Mouse (Mus musculus): ENCODE measurements around the gene Olfr969. TPM values are rescaled to one million over a fixed set of nuclear protein-coding genes. Genes with fewer than 3 reads are reported as not detected.
"Not testable (repeated sequence)": the region's sequence is repeated elsewhere in the genome, so short reads cannot be mapped to it uniquely, and the experiment has no call there.

The Olfr969 gene
- polyA plus RNA-seq (2012; rRNA removed): not detected in 2 replicates

- H3K4me1 ChIP-seq (ENCODE audit: control insufficient read depth, insufficient read depth, low read length): no peaks in the 10 kb centered on the region
- no peaks in the 10 kb centered on the region for H3K36me3 ChIP-seq (ENCODE audit: control insufficient read depth, insufficient read depth, low read length)
- H3K27me3 ChIP-seq (replicated peaks; ENCODE audit: control insufficient read depth, insufficient read depth, low read length): no peaks in the 10 kb centered on the region
- WGBS: 59% methylated on average over 2 of the region's 2 CpGs
- H3K27ac ChIP-seq (ENCODE audit: insufficient read depth, low read depth, low read length): no peak within 1 kb of the TSS
- no peak for DNase-seq
- no peak within 1 kb of the TSS for H3K4me3 ChIP-seq (ENCODE audit: insufficient read depth, low read depth, low read length)
- no peak for TF ChIP-seq POLR2A (IDR thresholded peaks at IDR 0.05; ENCODE audit: low read depth, low read length)
- TF ChIP-seq CTCF (conservative IDR thresholded peaks at IDR 0.05; ENCODE audit: insufficient read depth, insufficient read length, low read depth, low read length): no peak
Measured at GRCm38 (mm10) chr9:39790558-39790957, at the start of gene Olfr969. Gene Olfr969 (plus strand): TSS chr9:39790945.

GRCm38 (mm10) chr9:39745949-39746348, 44.8 kb upstream of the Olfr969 start, which contains the start of gene Olfr967:
Gene Olfr967 (plus strand): TSS chr9:39746249.
- Histone ChIP-seq H3K36me3 (ENCODE audit: control insufficient read depth, insufficient read depth, low read length) (no peaks in the 10 kb centered on the region), H3K27me3 (replicated peaks; ENCODE audit: control insufficient read depth, insufficient read depth, low read length) (no peaks in the 10 kb centered on the region), H3K4me1 (ENCODE audit: control insufficient read depth, insufficient read depth, low read length) (no peaks in the 10 kb centered on the region), H3K27ac (ENCODE audit: insufficient read depth, low read depth, low read length) (no peak within 1 kb of the TSS), H3K4me3 (ENCODE audit: insufficient read depth, low read depth, low read length) (no peak within 1 kb of the TSS)
- TF ChIP-seq CTCF (conservative IDR thresholded peaks at IDR 0.05; ENCODE audit: insufficient read depth, insufficient read length, low read depth, low read length): no peak
- no peak for TF ChIP-seq POLR2A (IDR thresholded peaks at IDR 0.05; ENCODE audit: low read depth, low read length)
- DNase-seq: no peak

GRCm38 (mm10) chr9:39746428-39746827, 44.3 kb upstream of the Olfr969 start:
- DNase-seq: no peak
- Histone ChIP-seq H3K27me3 (replicated peaks; ENCODE audit: control insufficient read depth, insufficient read depth, low read length) (no peaks in the 10 kb centered on the region), H3K4me3 (ENCODE audit: insufficient read depth, low read depth, low read length) (no peak overlapping the region), H3K27ac (ENCODE audit: insufficient read depth, low read depth, low read length) (no peak overlapping the region), H3K36me3 (ENCODE audit: control insufficient read depth, insufficient read depth, low read length) (no peaks in the 10 kb centered on the region), H3K4me1 (ENCODE audit: control insufficient read depth, insufficient read depth, low read length) (no peaks in the 10 kb centered on the region)
- TF ChIP-seq POLR2A (IDR thresholded peaks at IDR 0.05; ENCODE audit: low read depth, low read length): no peak
- no peak for TF ChIP-seq CTCF (conservative IDR thresholded peaks at IDR 0.05; ENCODE audit: insufficient read depth, insufficient read length, low read depth, low read length)
- WGBS: 93% methylated on average over 1 of the region's 1 CpGs

GRCm38 (mm10) chr9:39783153-39783552, 7.6 kb upstream of the Olfr969 start, which contains the start of gene Olfr968:
Gene Olfr968 (minus strand): TSS chr9:39783253.
- Histone ChIP-seq H3K36me3 (ENCODE audit: control insufficient read depth, insufficient read depth, low read length) (no peaks in the 10 kb centered on the region), H3K27ac (ENCODE audit: insufficient read depth, low read depth, low read length) (no peak within 1 kb of the TSS), H3K4me1 (ENCODE audit: control insufficient read depth, insufficient read depth, low read length) (no peaks in the 10 kb centered on the region), H3K4me3 (ENCODE audit: insufficient read depth, low read depth, low read length) (no peak within 1 kb of the TSS), H3K27me3 (replicated peaks; ENCODE audit: control insufficient read depth, insufficient read depth, low read length) (no peaks in the 10 kb centered on the region)
- DNase-seq: no peak
- WGBS: 73% methylated on average over 1 of the region's 1 CpGs
- TF ChIP-seq POLR2A (IDR thresholded peaks at IDR 0.05; ENCODE audit: low read depth, low read length): no peak
- no peak for TF ChIP-seq CTCF (conservative IDR thresholded peaks at IDR 0.05; ENCODE audit: insufficient read depth, insufficient read length, low read depth, low read length)

GRCm38 (mm10) chr9:39808560-39808959, 17.8 kb downstream of the Olfr969 start, which contains the start of gene Olfr970:
Gene Olfr970 (plus strand): TSS chr9:39808860.
- DNase-seq: no peak
- H3K27me3 ChIP-seq (replicated peaks; ENCODE audit: control insufficient read depth, insufficient read depth, low read length): no peaks in the 10 kb centered on the region
- TF ChIP-seq POLR2A (IDR thresholded peaks at IDR 0.05; ENCODE audit: low read depth, low read length): no peak
- TF ChIP-seq CTCF (conservative IDR thresholded peaks at IDR 0.05; ENCODE audit: insufficient read depth, insufficient read length, low read depth, low read length): no peak
- no peak within 1 kb of the TSS for H3K27ac ChIP-seq (ENCODE audit: insufficient read depth, low read depth, low read length)
- no peaks in the 10 kb centered on the region for H3K4me1 ChIP-seq (ENCODE audit: control insufficient read depth, insufficient read depth, low read length)
- WGBS: 74% methylated on average over 4 of the region's 4 CpGs
- no peaks in the 10 kb centered on the region for H3K36me3 ChIP-seq (ENCODE audit: control insufficient read depth, insufficient read depth, low read length)
- no peak within 1 kb of the TSS for H3K4me3 ChIP-seq (ENCODE audit: insufficient read depth, low read depth, low read length)

- not testable (repeated sequence) for DNase-seq; H3K4me3 ChIP-seq (ENCODE audit: insufficient read depth, low read depth, low read length); H3K27ac ChIP-seq (ENCODE audit: insufficient read depth, low read depth, low read length); H3K27me3 ChIP-seq (replicated peaks; ENCODE audit: control insufficient read depth, insufficient read depth, low read length); H3K36me3 ChIP-seq (ENCODE audit: control insufficient read depth, insufficient read depth, low read length); H3K4me1 ChIP-seq (ENCODE audit: control insufficient read depth, insufficient read depth, low read length)
- WGBS: 91% methylated on average over 2 of the region's 2 CpGs
Measured at GRCm38 (mm10) chr9:39836576-39836975, 45.8 kb downstream of the Olfr969 start, which contains the start of gene Olfr971. Gene Olfr971 (plus strand): TSS chr9:39836876.

Other genes with a start within 250 kb of the Olfr969 start
- not detected in 2 replicates for gene Olfr958, start 236.9 kb upstream of the Olfr969 start, polyA plus RNA-seq (2012; rRNA removed)
- not detected in 2 replicates for gene Olfr959, start 215.4 kb upstream of the Olfr969 start, polyA plus RNA-seq (2012; rRNA removed)
- 0.27 and 0.31 TPM in 2 replicates for gene AW551984, start 186.5 kb upstream of the Olfr969 start, polyA plus RNA-seq (2012; rRNA removed)
- not detected in 2 replicates for gene Olfr148, start 180.3 kb upstream of the Olfr969 start, polyA plus RNA-seq (2012; rRNA removed)
- gene Olfr960, start 169.6 kb upstream of the Olfr969 start, polyA plus RNA-seq (2012; rRNA removed): not detected in 2 replicates
- gene Olfr961, start 145.9 kb upstream of the Olfr969 start, polyA plus RNA-seq (2012; rRNA removed): not detected in 2 replicates
- not detected in 2 replicates for gene Olfr963, start 123.7 kb upstream of the Olfr969 start, polyA plus RNA-seq (2012; rRNA removed)
- not detected in 2 replicates for gene Olfr149, start 83.8 kb upstream of the Olfr969 start, polyA plus RNA-seq (2012; rRNA removed)
- gene Olfr965, start 79.6 kb upstream of the Olfr969 start, polyA plus RNA-seq (2012; rRNA removed): not detected in 2 replicates
- gene Olfr150, start 60.0 kb upstream of the Olfr969 start, polyA plus RNA-seq (2012; rRNA removed): not detected in 2 replicates
- not detected in 2 replicates for gene Olfr967, start 44.7 kb upstream of the Olfr969 start, polyA plus RNA-seq (2012; rRNA removed)
- gene Olfr968, start 7.7 kb upstream of the Olfr969 start, polyA plus RNA-seq (2012; rRNA removed): not detected in 2 replicates
- not detected in 2 replicates for gene Olfr970, start 17.9 kb downstream of the Olfr969 start, polyA plus RNA-seq (2012; rRNA removed)
- not detected in 2 replicates for gene Olfr971, start 45.9 kb downstream of the Olfr969 start, polyA plus RNA-seq (2012; rRNA removed)
- gene Olfr972, start 75.5 kb downstream of the Olfr969 start, polyA plus RNA-seq (2012; rRNA removed): not detected in 2 replicates
- gene Olfr229, start 116.4 kb downstream of the Olfr969 start, polyA plus RNA-seq (2012; rRNA removed): not detected in 2 replicates
- not detected in 2 replicates for gene Olfr974, start 146.6 kb downstream of the Olfr969 start, polyA plus RNA-seq (2012; rRNA removed)
- gene Olfr975, start 161.1 kb downstream of the Olfr969 start, polyA plus RNA-seq (2012; rRNA removed): not detected in 2 replicates
- not detected in 2 replicates for gene Olfr976, start 170.2 kb downstream of the Olfr969 start, polyA plus RNA-seq (2012; rRNA removed)
- not detected in 2 replicates for gene Olfr978, start 201.2 kb downstream of the Olfr969 start, polyA plus RNA-seq (2012; rRNA removed)
- not detected in 2 replicates for gene Olfr979, start 212.5 kb downstream of the Olfr969 start, polyA plus RNA-seq (2012; rRNA removed)
- gene Olfr980, start 218.6 kb downstream of the Olfr969 start, polyA plus RNA-seq (2012; rRNA removed): not detected in 2 replicates
- gene Olfr981, start 230.5 kb downstream of the Olfr969 start, polyA plus RNA-seq (2012; rRNA removed): not detected in 2 replicates

Measured in kidney, adult 2 months (tissue).